Mouse (Mus musculus) c-Kit-positive CD71-negative TER-119-negative erythroid progenitor cells, embryonic 14.5 days (primary cell): ENCODE data around the gene Hps6.

Source experiments
- DNase-seq: peaks from one replicate; pipeline ENCODE4 v3.0.0-alpha.2; 2013; ENCODE audit warnings: low read depth

Hps6 gene

DNA sequence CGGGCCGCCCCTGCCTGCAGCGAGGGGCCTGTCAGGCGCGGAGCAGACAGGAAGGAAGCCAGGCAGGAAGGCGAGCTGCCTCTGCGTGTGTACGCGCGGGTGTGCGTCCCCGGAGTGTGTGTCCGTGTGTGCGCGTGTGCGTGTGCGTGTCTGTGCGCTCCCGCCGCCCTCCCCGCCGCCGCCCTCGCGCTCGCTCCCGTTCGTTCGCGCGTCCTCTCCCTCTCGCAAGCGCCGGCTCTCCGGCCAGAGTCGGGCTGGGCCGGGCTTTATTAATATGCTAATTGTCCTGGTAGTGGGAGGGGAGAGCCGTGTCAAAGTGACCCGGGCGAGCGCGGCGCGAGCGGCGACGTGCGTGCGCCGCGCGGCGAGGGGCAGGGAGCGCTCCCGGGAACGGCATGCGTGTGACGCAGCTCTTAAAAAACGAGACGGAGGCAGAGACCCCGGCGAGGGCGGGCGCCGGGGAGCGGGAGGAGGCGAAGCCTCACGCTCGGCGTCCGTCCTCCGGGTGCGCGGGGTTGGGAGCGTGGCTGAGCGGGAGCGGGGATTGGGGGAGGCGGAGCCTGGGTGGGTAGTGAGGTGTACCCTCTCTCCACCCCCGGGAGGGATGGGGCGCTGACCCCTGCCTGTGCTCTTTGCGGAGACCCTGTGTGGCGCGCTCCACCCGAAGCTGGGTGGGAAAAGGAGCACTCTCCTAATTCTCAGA, 41.8 kb downstream of the Hps6 start, which contains the start of gene Ldb1:
Ldb1 (minus strand) TSS at position 222 of the 703 bp plus-strand sequence.
- DNase-seq: no peak

- no peak for DNase-seq
Observed at GRCm38 (mm10) chr19:46045696-46046311, 42.5 kb downstream of the Hps6 start.

- DNase-seq: no peak
Observed at GRCm38 (mm10) chr19:46046621-46047025, 43.3 kb downstream of the Hps6 start.

DNA sequence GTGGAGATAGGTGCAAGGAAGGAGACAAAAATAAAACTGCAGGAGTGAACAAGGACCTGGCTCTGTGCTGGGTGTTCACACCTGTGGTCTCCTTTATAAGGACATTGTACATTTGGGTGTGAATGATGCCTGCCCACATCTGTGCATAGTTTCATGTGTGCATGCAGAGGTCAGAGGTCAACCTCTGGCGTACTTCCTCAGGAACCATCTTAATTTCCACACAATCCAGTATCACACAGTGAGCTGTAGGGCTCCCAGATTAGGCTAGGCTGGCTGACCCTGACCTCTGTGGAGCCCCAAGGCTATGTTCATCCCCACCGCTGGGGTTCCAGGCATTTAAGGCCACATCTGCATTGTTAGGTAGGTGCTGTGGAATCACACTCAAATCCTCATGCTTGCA, 44.1 kb downstream of the Hps6 start:
- DNase-seq: no peak

DNA sequence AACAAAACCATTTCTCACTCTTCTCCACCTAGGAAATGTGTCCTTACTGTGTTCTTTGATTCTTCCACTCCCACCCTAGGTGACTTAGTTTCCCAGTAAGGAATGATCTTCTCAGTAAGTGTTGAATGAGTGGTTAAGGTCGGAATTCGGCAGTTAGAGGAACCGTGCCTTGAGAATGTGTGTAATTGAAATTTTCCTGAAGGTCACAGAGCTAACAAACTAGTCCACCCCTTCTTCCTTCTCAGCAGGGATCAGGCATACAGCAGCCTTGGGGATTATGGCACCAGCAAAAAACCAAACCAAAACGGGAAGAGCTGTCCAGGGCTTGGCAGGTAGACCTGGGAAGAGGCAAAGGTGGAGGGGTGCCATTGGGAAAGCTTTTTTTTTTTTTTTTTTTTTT, 45.8 kb downstream of the Hps6 start:
- DNase-seq: no peak

DNA sequence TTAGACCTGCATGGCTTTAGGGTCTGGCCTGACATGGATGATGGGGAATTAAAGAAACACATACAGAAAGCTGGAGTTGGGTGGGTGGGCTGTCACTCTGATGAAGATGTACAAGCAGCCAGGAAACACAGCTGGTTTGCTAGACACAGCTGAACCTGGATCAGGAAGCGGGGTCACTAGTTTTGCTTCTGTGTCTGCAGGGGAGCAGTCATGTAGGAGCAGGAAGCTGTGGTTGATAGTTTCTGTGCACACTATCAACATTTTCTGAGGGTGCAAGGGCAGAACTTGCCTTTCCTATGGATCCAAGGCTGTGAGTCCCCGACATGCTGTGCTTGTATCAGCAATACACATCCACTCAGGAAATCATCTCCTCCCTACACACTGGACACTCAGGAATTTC, 47.2 kb downstream of the Hps6 start:
- DNase-seq: no peak
